Mouse (Mus musculus): ENCODE results near the gene Gnat1. TPM values are rescaled to one million over a fixed set of nuclear protein-coding genes. Genes with fewer than 3 reads are reported as not detected.

Gnat1 gene
- polyA plus RNA-seq, 1 experiment = 0.20 TPM

DNA sequence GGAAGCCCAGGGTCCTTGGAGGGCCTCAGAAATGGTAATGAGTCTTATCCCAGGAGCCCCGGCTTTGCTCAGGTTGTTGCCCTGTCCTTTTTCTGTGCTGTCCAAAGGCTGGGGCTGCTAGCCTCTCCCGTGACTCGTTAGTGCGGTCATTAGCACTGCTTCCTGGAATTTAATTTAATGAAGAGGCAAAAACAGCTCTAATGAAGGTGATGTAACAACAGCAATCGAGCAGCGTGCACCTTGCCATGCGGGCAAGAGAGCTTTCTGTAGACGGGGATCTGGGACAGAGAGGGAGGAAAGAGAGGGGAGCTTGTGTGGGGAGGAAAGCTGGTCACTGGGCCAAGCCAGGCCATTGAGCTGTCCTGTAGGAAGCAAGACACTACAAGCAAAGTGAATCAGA is 37.8 kb downstream of the Gnat1 start:
- no peak for TF ChIP-seq POLR2A (IDR thresholded peaks at IDR 0.05; ENCODE audit: borderline replicate concordance, extremely low read depth, low read depth, low read length)
- TF ChIP-seq CTCF (IDR thresholded peaks at IDR 0.05; ENCODE audit: insufficient read depth, low read length) = no peak
- 75% methylated on average over 8 of the region's 8 CpGs for WGBS
- DNase-seq = no peak
- H3K4me1 ChIP-seq (ENCODE audit: control insufficient read depth, insufficient read depth, low read length) = peaks cover 10% of the 10 kb centered on the region
- no peak overlapping the region for H3K4me3 ChIP-seq (replicated peaks; ENCODE audit: extremely low read depth, low read depth, low read length)

GRCm38 (mm10) chr9:107640257-107640772 is 39.2 kb downstream of the Gnat1 start:
- Histone ChIP-seq H3K4me1 (ENCODE audit: control insufficient read depth, insufficient read depth, low read length) (peaks cover 15% of the 10 kb centered on the region), H3K4me3 (replicated peaks; ENCODE audit: extremely low read depth, low read depth, low read length) (no peak overlapping the region)
- TF ChIP-seq CTCF (IDR thresholded peaks at IDR 0.05; ENCODE audit: insufficient read depth, low read length) = no peak
- no peak for TF ChIP-seq POLR2A (IDR thresholded peaks at IDR 0.05; ENCODE audit: borderline replicate concordance, extremely low read depth, low read depth, low read length)
- 28% methylated on average over 8 of the region's 8 CpGs for WGBS
- DNase-seq = no peak

GRCm38 (mm10) chr9:107637070-107637469 is 42.4 kb downstream of the Gnat1 start:
- WGBS = 68% methylated on average over 7 of the region's 7 CpGs
- H3K4me1 ChIP-seq (ENCODE audit: control insufficient read depth, insufficient read depth, low read length) = peaks cover 18% of the 10 kb centered on the region
- H3K4me3 ChIP-seq (replicated peaks; ENCODE audit: extremely low read depth, low read depth, low read length) = no peak overlapping the region
- TF ChIP-seq CTCF (IDR thresholded peaks at IDR 0.05; ENCODE audit: insufficient read depth, low read length) = no peak
- TF ChIP-seq POLR2A (IDR thresholded peaks at IDR 0.05; ENCODE audit: borderline replicate concordance, extremely low read depth, low read depth, low read length) = no peak
- DNase-seq = no peak

DNA sequence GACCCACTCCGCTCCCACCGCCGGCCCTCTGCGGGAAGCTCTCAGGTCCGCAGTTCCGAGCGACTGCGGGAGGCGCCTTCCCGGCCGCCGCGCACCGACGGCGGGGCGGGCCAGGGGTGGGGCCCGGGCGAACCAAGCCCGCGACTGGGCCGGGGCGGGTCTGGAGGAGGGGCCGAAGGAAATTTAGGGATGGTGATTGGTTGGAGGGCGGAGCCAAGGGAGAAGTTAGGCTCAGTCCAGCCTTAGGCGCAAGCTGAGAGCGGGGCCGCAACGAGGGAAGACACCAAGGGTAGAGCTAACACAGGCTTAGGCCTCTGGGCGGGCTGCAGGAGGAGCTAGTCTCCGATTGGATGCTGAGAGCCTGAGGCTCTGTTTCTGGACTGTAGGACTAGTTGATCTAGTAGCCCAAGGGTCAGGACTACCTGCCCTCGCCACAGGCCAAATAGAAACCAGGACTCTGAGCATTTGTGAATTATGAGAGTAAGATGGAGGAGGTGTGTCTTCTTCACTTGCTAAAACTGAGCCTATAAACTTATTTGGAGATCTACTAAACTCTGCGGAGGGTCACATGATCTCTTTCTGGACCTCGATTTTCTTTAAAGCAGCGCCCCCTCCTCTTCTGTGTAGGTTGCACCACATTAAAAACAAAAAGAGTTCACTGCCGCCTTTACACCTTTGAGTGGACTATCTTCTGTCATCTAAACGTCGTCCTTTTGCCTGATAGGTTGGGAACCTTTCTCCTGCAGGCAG is 44.1 kb downstream of the Gnat1 start, which contains the start of gene Gnai2:
Gene Gnai2 (minus strand): TSS at position 89 of the 750 bp plus-strand sequence.
- TF ChIP-seq CTCF (IDR thresholded peaks at IDR 0.05; ENCODE audit: insufficient read depth, low read length) = no peak
- TF ChIP-seq POLR2A (IDR thresholded peaks at IDR 0.05; ENCODE audit: borderline replicate concordance, extremely low read depth, low read depth, low read length) = peak; percentile 79
- peak; percentile 98 for DNase-seq
- peak within 1 kb of the TSS; percentile 87 for H3K4me3 ChIP-seq (replicated peaks; ENCODE audit: extremely low read depth, low read depth, low read length)
- WGBS = 5% methylated on average over 38 of the region's 38 CpGs
- peaks cover 31% of the 10 kb centered on the region for H3K4me1 ChIP-seq (ENCODE audit: control insufficient read depth, insufficient read depth, low read length)

DNA sequence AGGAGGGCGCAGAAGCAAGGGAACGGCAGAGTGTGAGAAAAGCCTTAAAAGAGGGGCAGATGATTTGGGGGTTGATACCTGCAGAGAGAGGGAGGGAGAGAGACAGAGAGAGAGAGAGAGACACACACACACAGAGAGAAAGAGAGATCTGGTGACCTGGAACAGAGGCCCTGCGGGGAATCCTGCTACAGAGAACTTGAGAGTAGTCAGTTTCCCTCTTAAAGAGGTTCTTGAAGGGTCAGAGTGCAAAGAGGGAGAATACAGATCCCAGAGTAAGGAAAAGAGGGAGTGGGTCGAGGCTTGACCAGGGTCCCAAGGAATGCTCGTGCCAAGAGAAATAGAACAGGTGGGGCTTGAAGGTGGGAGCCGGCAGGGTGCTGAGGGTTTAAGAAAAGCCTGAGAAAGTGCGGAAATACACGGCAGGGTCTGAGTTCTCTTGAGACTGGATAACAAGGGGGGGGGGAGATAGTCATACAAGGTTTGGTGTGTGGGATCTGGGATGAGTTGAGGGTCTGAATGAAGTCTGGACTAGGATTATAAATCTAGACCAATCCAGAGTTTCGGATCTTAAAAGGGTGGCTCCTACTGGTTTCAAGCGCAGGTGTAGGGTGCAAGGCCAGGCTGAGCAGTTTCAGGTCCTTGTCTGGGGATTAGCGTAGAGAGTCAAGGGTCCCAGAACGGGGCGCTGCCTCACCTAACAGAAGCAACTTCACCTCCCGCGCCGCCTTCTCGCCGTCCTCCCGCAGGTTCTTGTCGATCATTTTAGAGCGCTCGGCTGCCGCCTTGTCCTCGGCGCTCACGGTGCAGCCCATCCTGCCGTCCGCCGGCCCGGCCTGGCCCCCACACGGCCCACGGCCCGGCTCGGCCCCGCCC is 44.9 kb downstream of the Gnat1 start:
- Histone ChIP-seq H3K4me1 (ENCODE audit: control insufficient read depth, insufficient read depth, low read length) (peaks cover 36% of the 10 kb centered on the region), H3K4me3 (replicated peaks; ENCODE audit: extremely low read depth, low read depth, low read length) (peak overlapping the region; percentile 87)
- under 1% methylated on average over 35 of the region's 35 CpGs for WGBS
- TF ChIP-seq CTCF (IDR thresholded peaks at IDR 0.05; ENCODE audit: insufficient read depth, low read length) = no peak
- no peak for TF ChIP-seq POLR2A (IDR thresholded peaks at IDR 0.05; ENCODE audit: borderline replicate concordance, extremely low read depth, low read depth, low read length)
- DNase-seq = no peak

GRCm38 (mm10) chr9:107633661-107634405 is 45.7 kb downstream of the Gnat1 start:
- DNase-seq = no peak
- Histone ChIP-seq H3K4me1 (ENCODE audit: control insufficient read depth, insufficient read depth, low read length) (peaks cover 45% of the 10 kb centered on the region), H3K4me3 (replicated peaks; ENCODE audit: extremely low read depth, low read depth, low read length) (peak overlapping the region; percentile 87)
- TF ChIP-seq CTCF (IDR thresholded peaks at IDR 0.05; ENCODE audit: insufficient read depth, low read length) (no peak), POLR2A (IDR thresholded peaks at IDR 0.05; ENCODE audit: borderline replicate concordance, extremely low read depth, low read depth, low read length) (0 out of 2 replicates have a peak, but pooled peaks have one; percentile 6)
- under 1% methylated on average over 15 of the region's 15 CpGs for WGBS

- 1% methylated on average over 33 of the region's 33 CpGs for WGBS
- H3K4me1 ChIP-seq (ENCODE audit: control insufficient read depth, insufficient read depth, low read length) = peaks cover 51% of the 10 kb centered on the region
Observed at GRCm38 (mm10) chr9:107633091-107633660, 46.3 kb downstream of the Gnat1 start.

DNA sequence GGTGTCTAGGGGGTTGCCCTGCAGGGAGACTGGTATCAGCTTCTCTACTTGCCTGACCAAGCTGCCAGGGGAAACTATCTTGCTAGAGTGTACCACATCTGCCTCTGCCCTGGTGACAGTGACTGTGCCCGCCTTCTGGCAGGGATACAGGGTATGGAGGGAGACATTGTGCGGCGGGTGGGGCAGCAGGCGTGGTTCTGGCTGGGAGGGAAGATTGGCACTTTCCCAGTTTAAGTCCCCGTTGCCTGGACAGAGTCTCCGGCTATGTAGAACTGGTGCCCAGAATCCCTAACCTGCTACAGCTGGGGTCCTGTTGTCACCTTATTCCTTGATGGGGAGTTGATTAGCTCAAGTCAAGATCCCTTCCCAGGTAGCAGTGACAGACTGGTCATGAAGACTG is 47.0 kb downstream of the Gnat1 start:
- Histone ChIP-seq H3K4me3 (replicated peaks; ENCODE audit: extremely low read depth, low read depth, low read length) (peak overlapping the region; percentile 87), H3K4me1 (ENCODE audit: control insufficient read depth, insufficient read depth, low read length) (peaks cover 58% of the 10 kb centered on the region)
- TF ChIP-seq CTCF (IDR thresholded peaks at IDR 0.05; ENCODE audit: insufficient read depth, low read length) = no peak
- peak; percentile 20; the same call in 1 of the 2 replicates for TF ChIP-seq POLR2A (IDR thresholded peaks at IDR 0.05; ENCODE audit: borderline replicate concordance, extremely low read depth, low read depth, low read length)
- peak; percentile 60 for DNase-seq
- WGBS = 15% methylated on average over 6 of the region's 6 CpGs

More at GRCm38 (mm10) chr9:107633091-107633660, 46.3 kb downstream of the Gnat1 start:
- peak overlapping the region; percentile 87 for H3K4me3 ChIP-seq (replicated peaks; ENCODE audit: extremely low read depth, low read depth, low read length)
- peak; percentile 83; the same call in 1 of the 2 replicates for TF ChIP-seq POLR2A (IDR thresholded peaks at IDR 0.05; ENCODE audit: borderline replicate concordance, extremely low read depth, low read depth, low read length)
- no peak for TF ChIP-seq CTCF (IDR thresholded peaks at IDR 0.05; ENCODE audit: insufficient read depth, low read length)
- peak; percentile 83 for DNase-seq
